Mouse (Mus musculus): ENCODE results near the gene Cd8a. TPM values are rescaled to one million over a fixed set of nuclear protein-coding genes. Genes with fewer than 3 reads are reported as not detected.
"Not testable (repeated sequence)": the region's sequence is repeated elsewhere in the genome, so short reads cannot be mapped to it uniquely, and the experiment has no call there.

Cd8a gene
- not detected in 2 replicates for polyA plus RNA-seq (2015; fragmentation: Nextera tagmentation; extraction: Ambion mirVana)

DNA sequence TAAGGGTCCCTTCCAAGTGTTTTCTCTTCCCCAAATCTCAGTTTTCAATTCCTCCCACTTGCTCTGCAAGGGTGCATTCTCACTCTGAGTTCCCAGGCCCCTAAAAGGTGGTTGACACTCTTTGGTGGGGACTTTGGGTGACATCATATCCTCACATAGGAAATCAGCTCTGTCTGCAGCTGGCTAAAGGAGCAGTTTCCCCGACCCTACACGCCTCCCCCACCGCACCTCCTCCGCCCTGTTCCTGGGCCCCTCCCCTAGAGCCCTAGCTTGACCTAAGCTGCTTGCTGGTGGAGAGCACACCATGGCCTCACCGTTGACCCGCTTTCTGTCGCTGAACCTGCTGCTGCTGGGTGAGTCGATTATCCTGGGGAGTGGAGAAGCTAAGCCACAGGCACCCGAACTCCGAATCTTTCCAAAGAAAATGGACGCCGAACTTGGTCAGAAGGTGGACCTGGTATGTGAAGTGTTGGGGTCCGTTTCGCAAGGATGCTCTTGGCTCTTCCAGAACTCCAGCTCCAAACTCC, at the start of gene Cd8a:
TSS of gene Cd8a (plus strand) at position 179 of the 527 bp plus-strand sequence.
- ATAC-seq (ENCODE audit: low FRiP score, low read depth), result no peak
- 75% methylated on average over 14 of the region's 14 CpGs for WGBS
- H3K9me3 ChIP-seq, result no peaks in the 10 kb centered on the region
- H3K4me1 ChIP-seq, result no peaks in the 10 kb centered on the region
- no peaks in the 10 kb centered on the region for H3K27me3 ChIP-seq
- H3K27ac ChIP-seq, result no peak within 1 kb of the TSS
- H3K4me2 ChIP-seq (replicated peaks), result no peak within 1 kb of the TSS
- H3K4me3 ChIP-seq, result no peak within 1 kb of the TSS
- no peak within 1 kb of the TSS for H3K9ac ChIP-seq
- no peaks in the 10 kb centered on the region for H3K36me3 ChIP-seq

GRCm38 (mm10) chr6:71324816-71325215, 48.4 kb upstream of the Cd8a start:
- Histone ChIP-seq H3K4me1 (no peaks in the 10 kb centered on the region), H3K9ac (no peak overlapping the region), H3K27ac (no peak overlapping the region), H3K27me3 (no peaks in the 10 kb centered on the region), H3K36me3 (no peaks in the 10 kb centered on the region), H3K4me3 (no peak overlapping the region), H3K9me3 (no peaks in the 10 kb centered on the region), H3K4me2 (replicated peaks) (no peak overlapping the region)
- 90% methylated on average over 9 of the region's 9 CpGs for WGBS
- no peak for ATAC-seq (ENCODE audit: low FRiP score, low read depth)

- WGBS, result 88% methylated on average over 6 of the region's 6 CpGs
- Histone ChIP-seq H3K27me3 (no peaks in the 10 kb centered on the region), H3K4me3 (no peak overlapping the region), H3K36me3 (no peaks in the 10 kb centered on the region), H3K27ac (no peak overlapping the region), H3K4me1 (no peaks in the 10 kb centered on the region), H3K9me3 (no peaks in the 10 kb centered on the region), H3K4me2 (replicated peaks) (no peak overlapping the region), H3K9ac (no peak overlapping the region)
- no peak for ATAC-seq (ENCODE audit: low FRiP score, low read depth)
Measured at GRCm38 (mm10) chr6:71329881-71330280, 43.3 kb upstream of the Cd8a start.

DNA sequence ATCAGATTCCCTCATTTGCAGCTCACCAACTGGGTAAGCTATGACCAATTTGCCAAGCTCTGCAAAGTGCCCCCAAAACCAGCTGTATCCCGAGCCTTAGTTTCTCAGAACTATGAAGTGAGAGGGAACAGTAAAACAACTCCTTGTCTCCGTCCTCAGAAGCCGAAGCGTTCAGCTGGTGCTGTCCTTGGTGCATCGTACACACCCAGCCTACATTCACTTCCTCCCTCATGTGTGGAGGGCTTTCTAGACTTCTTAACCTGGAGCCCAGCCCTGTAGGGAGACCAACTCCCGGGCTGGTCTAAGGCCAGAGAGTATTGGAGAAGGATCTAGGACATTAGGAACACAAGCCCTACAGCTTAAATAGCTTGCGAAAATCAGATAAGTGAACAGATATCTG, 42.7 kb upstream of the Cd8a start:
- 83% methylated on average over 7 of the region's 7 CpGs for WGBS
- Histone ChIP-seq H3K27ac (no peak overlapping the region), H3K9ac (no peak overlapping the region), H3K4me1 (no peaks in the 10 kb centered on the region), H3K27me3 (no peaks in the 10 kb centered on the region), H3K36me3 (no peaks in the 10 kb centered on the region), H3K4me2 (replicated peaks) (no peak overlapping the region), H3K4me3 (no peak overlapping the region), H3K9me3 (no peaks in the 10 kb centered on the region)
- no peak for ATAC-seq (ENCODE audit: low FRiP score, low read depth)

DNA sequence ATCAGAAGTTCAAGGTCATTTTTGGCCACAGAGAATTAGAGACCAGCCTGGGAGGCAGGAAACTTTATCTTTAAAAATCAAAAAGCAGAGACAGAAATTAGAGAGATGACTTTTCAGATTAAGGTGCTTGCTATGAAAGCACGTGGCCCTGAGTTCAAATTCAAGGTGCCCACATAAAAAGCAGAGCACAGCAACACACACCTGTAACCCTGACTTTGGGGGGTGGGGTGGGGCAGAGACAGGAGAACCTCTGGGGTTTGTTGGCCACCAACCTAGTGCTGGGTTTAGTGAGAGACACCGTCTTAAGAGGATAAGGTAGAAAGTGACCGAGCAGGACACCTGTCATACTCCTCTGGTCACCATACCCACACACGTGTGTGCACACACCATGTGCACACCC, 41.7 kb upstream of the Cd8a start:
- WGBS, result 91% methylated on average over 2 of the region's 4 CpGs
- not testable (repeated sequence) for H3K9ac ChIP-seq; H3K9me3 ChIP-seq; H3K4me3 ChIP-seq; H3K4me2 ChIP-seq (replicated peaks); H3K27ac ChIP-seq; H3K4me1 ChIP-seq; H3K36me3 ChIP-seq; H3K27me3 ChIP-seq; ATAC-seq (ENCODE audit: low FRiP score, low read depth)

DNA sequence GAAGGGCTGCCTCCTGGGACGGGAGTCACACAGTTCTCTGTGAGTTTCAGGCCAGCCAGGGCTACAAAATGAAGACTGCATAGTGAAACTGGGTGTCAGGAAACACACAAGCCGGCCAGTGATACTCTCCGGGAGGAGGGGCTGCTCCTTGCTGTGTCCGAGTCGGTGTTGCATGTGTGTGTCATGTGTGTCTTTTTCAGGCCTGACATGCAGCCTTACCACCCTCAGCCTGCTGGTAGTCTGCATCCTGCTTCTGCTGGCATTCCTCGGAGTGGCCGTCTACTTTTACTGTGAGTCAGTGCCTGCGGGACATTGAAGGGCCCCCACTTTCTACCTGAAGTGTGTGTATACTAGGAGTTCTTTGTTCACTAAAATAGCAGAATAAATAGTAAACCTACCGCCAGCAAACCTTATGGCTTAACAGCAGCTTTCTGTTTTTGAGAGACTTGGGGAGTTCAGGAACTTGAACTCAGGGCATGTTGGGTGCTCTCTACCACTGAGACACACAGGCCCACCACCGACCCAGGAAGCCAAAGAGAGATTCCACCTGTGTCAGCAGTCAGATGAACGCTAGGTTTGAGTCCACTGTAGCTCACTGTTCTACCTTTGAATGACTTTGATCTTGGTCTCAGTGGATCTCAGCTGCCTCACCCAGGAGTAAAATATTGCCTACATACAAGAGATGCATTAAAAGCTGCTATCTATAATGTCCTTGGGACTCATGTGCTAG, 40.8 kb upstream of the Cd8a start:
- 76% methylated on average over 11 of the region's 11 CpGs for WGBS
- Histone ChIP-seq H3K9ac (no peak overlapping the region), H3K27ac (no peak overlapping the region), H3K9me3 (no peaks in the 10 kb centered on the region), H3K4me2 (replicated peaks) (no peak overlapping the region), H3K4me3 (no peak overlapping the region), H3K27me3 (no peaks in the 10 kb centered on the region), H3K36me3 (no peaks in the 10 kb centered on the region), H3K4me1 (no peaks in the 10 kb centered on the region)
- no peak for ATAC-seq (ENCODE audit: low FRiP score, low read depth)

- H3K27ac ChIP-seq, result no peak overlapping the region
- no peak overlapping the region for H3K4me2 ChIP-seq (replicated peaks)
- H3K36me3 ChIP-seq, result no peaks in the 10 kb centered on the region
- no peak overlapping the region for H3K4me3 ChIP-seq
- no peaks in the 10 kb centered on the region for H3K9me3 ChIP-seq
- whole genome bisulfite sequencing, result 80% methylated on average over 3 of the region's 3 CpGs
- no peak overlapping the region for H3K9ac ChIP-seq
- ATAC-seq (ENCODE audit: low FRiP score, low read depth), result no peak
- no peaks in the 10 kb centered on the region for H3K27me3 ChIP-seq
- no peaks in the 10 kb centered on the region for H3K4me1 ChIP-seq
Measured at GRCm38 (mm10) chr6:71333031-71333430, 40.2 kb upstream of the Cd8a start.

- no peak for ATAC-seq (ENCODE audit: low FRiP score, low read depth)
- WGBS, result 87% methylated on average over 11 of the region's 11 CpGs
Measured at GRCm38 (mm10) chr6:71333578-71334273, 39.5 kb upstream of the Cd8a start.

DNA sequence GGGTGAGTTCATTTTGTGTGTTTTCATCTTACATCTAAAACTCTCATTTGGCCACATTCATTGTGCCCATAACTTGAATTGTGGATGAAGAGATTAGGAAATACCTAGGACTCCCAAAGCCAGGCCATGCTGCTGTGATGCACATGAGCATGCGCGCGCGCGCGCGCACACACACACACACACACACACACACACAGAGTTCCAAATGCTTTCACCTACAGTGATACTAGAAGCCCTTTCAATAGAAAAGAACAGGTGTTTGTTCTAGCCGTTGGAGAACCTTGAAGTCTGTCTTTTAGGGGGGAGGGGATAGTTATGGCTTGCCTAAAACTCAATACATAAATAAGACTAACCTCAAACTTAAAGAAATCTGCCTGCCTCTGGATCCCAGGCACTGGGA, 35.6 kb upstream of the Cd8a start:
- H3K36me3 ChIP-seq, result no peaks in the 10 kb centered on the region
- H3K9me3 ChIP-seq, result no peaks in the 10 kb centered on the region
- H3K27ac ChIP-seq, result no peak overlapping the region
- H3K4me1 ChIP-seq, result no peaks in the 10 kb centered on the region
- ATAC-seq (ENCODE audit: low FRiP score, low read depth), result no peak
- H3K4me2 ChIP-seq (replicated peaks), result no peak overlapping the region
- no peak overlapping the region for H3K4me3 ChIP-seq
- 93% methylated on average over 8 of the region's 8 CpGs for WGBS
- H3K9ac ChIP-seq, result no peak overlapping the region
- no peaks in the 10 kb centered on the region for H3K27me3 ChIP-seq

More at GRCm38 (mm10) chr6:71333578-71334273, 39.5 kb upstream of the Cd8a start:
- Histone ChIP-seq H3K4me1 (no peaks in the 10 kb centered on the region), H3K9me3 (no peaks in the 10 kb centered on the region), H3K9ac (no peak overlapping the region), H3K27me3 (no peaks in the 10 kb centered on the region), H3K4me3 (no peak overlapping the region), H3K36me3 (no peaks in the 10 kb centered on the region), H3K4me2 (replicated peaks) (no peak overlapping the region), H3K27ac (no peak overlapping the region)

- Histone ChIP-seq H3K27me3 (no peaks in the 10 kb centered on the region), H3K9me3 (no peaks in the 10 kb centered on the region), H3K36me3 (no peaks in the 10 kb centered on the region), H3K27ac (no peak overlapping the region), H3K9ac (no peak overlapping the region), H3K4me2 (replicated peaks) (no peak overlapping the region), H3K4me3 (no peak overlapping the region), H3K4me1 (no peaks in the 10 kb centered on the region)
- no peak for ATAC-seq (ENCODE audit: low FRiP score, low read depth)
- WGBS, result 86% methylated on average over 3 of the region's 3 CpGs
Measured at GRCm38 (mm10) chr6:71338941-71339340, 34.3 kb upstream of the Cd8a start.

- H3K27me3 ChIP-seq, result no peaks in the 10 kb centered on the region
- no peaks in the 10 kb centered on the region for H3K9me3 ChIP-seq
- H3K9ac ChIP-seq, result no peak overlapping the region
- no peak for ATAC-seq (ENCODE audit: low FRiP score, low read depth)
- H3K4me2 ChIP-seq (replicated peaks), result no peak overlapping the region
- no peak overlapping the region for H3K4me3 ChIP-seq
- H3K36me3 ChIP-seq, result no peaks in the 10 kb centered on the region
- H3K4me1 ChIP-seq, result no peaks in the 10 kb centered on the region
- H3K27ac ChIP-seq, result no peak overlapping the region
- WGBS, result 65% methylated on average over 4 of the region's 4 CpGs
Measured at GRCm38 (mm10) chr6:71339351-71339750, 33.9 kb upstream of the Cd8a start.

- H3K4me3 ChIP-seq, result no peak overlapping the region
- H3K4me2 ChIP-seq (replicated peaks), result no peak overlapping the region
- H3K9ac ChIP-seq, result no peak overlapping the region
- no peak overlapping the region for H3K27ac ChIP-seq
- no peaks in the 10 kb centered on the region for H3K9me3 ChIP-seq
- ATAC-seq (ENCODE audit: low FRiP score, low read depth), result no peak
- no peaks in the 10 kb centered on the region for H3K36me3 ChIP-seq
- no peaks in the 10 kb centered on the region for H3K4me1 ChIP-seq
- no peaks in the 10 kb centered on the region for H3K27me3 ChIP-seq
- 87% methylated on average over 9 of the region's 9 CpGs for WGBS
Measured at GRCm38 (mm10) chr6:71341179-71341578, 32.0 kb upstream of the Cd8a start.

All from limb, embryonic 13.5 days (tissue).